Mouse (Mus musculus): ENCODE results near the gene Aplp2. TPM values are rescaled to one million over a fixed set of nuclear protein-coding genes. Genes with fewer than 3 reads are reported as not detected.

Aplp2 gene
- polyA plus RNA-seq, 1 experiment from 2014 or later, result 271 TPM

- H3K4me2 ChIP-seq, result no peak overlapping the region
- H3K27me3 ChIP-seq (ENCODE audit: control insufficient read depth, insufficient read depth, low read length), result no peaks in the 10 kb centered on the region
- no peak overlapping the region for H3K4me3 ChIP-seq (ENCODE audit: low read depth, low read length)
- 76% methylated on average over 8 of the region's 8 CpGs for WGBS (ENCODE audit: insufficient replicate concordance)
- ATAC-seq (replicated peaks; ENCODE audit: insufficient number of reproducible peaks, low FRiP score, low TSS enrichment), result no peak
- H3K9ac ChIP-seq (ENCODE audit: low read depth, low read length), result no peak overlapping the region
- peaks cover 3% of the 10 kb centered on the region; the same call in 1 of the 2 replicates for H3K4me1 ChIP-seq (ENCODE audit: control insufficient read depth, insufficient read depth, low read length)
- no peaks in the 10 kb centered on the region for H3K9me3 ChIP-seq (replicated peaks; ENCODE audit: control insufficient read depth, low read length)
- H3K36me3 ChIP-seq (ENCODE audit: control insufficient read depth, insufficient read depth, low read length), result no peaks in the 10 kb centered on the region
- H3K27ac ChIP-seq (ENCODE audit: low read depth, low read length), result no peak overlapping the region
These were observed 36.0 kb upstream of the Aplp2 start for GRCm38 (mm10) chr9:31247447-31248220.

GRCm38 (mm10) chr9:31246421-31246820, 34.8 kb upstream of the Aplp2 start:
- Histone ChIP-seq H3K36me3 (ENCODE audit: control insufficient read depth, insufficient read depth, low read length) (no peaks in the 10 kb centered on the region), H3K4me3 (ENCODE audit: low read depth, low read length) (no peak overlapping the region), H3K4me2 (no peak overlapping the region), H3K27me3 (ENCODE audit: control insufficient read depth, insufficient read depth, low read length) (no peaks in the 10 kb centered on the region), H3K27ac (ENCODE audit: low read depth, low read length) (no peak overlapping the region), H3K9me3 (replicated peaks; ENCODE audit: control insufficient read depth, low read length) (no peaks in the 10 kb centered on the region), H3K9ac (ENCODE audit: low read depth, low read length) (no peak overlapping the region), H3K4me1 (ENCODE audit: control insufficient read depth, insufficient read depth, low read length) (peaks cover 3% of the 10 kb centered on the region; the same call in 1 of the 2 replicates)
- no peak for ATAC-seq (replicated peaks; ENCODE audit: insufficient number of reproducible peaks, low FRiP score, low TSS enrichment)
- 55% methylated on average over 6 of the region's 6 CpGs for WGBS (ENCODE audit: insufficient replicate concordance)

- 86% methylated on average over 6 of the region's 6 CpGs for WGBS (ENCODE audit: insufficient replicate concordance)
- Histone ChIP-seq H3K27me3 (ENCODE audit: control insufficient read depth, insufficient read depth, low read length) (no peaks in the 10 kb centered on the region), H3K4me1 (ENCODE audit: control insufficient read depth, insufficient read depth, low read length) (peaks cover 10% of the 10 kb centered on the region; the same call in 1 of the 2 replicates), H3K4me2 (no peak overlapping the region), H3K4me3 (ENCODE audit: low read depth, low read length) (no peak overlapping the region), H3K36me3 (ENCODE audit: control insufficient read depth, insufficient read depth, low read length) (no peaks in the 10 kb centered on the region), H3K9ac (ENCODE audit: low read depth, low read length) (no peak overlapping the region), H3K9me3 (replicated peaks; ENCODE audit: control insufficient read depth, low read length) (no peaks in the 10 kb centered on the region), H3K27ac (ENCODE audit: low read depth, low read length) (no peak overlapping the region)
- ATAC-seq (replicated peaks; ENCODE audit: insufficient number of reproducible peaks, low FRiP score, low TSS enrichment), result no peak
These were observed 33.4 kb upstream of the Aplp2 start for GRCm38 (mm10) chr9:31245006-31245405.

- WGBS (ENCODE audit: insufficient replicate concordance), result 81% methylated on average over 5 of the region's 5 CpGs
- H3K4me2 ChIP-seq, result no peak overlapping the region
- ATAC-seq (replicated peaks; ENCODE audit: insufficient number of reproducible peaks, low FRiP score, low TSS enrichment), result no peak
These were observed 32.3 kb upstream of the Aplp2 start for GRCm38 (mm10) chr9:31243939-31244333.

GRCm38 (mm10) chr9:31243306-31243938, 31.8 kb upstream of the Aplp2 start:
- Histone ChIP-seq H3K9ac (ENCODE audit: low read depth, low read length) (no peak overlapping the region), H3K27me3 (ENCODE audit: control insufficient read depth, insufficient read depth, low read length) (no peaks in the 10 kb centered on the region), H3K9me3 (replicated peaks; ENCODE audit: control insufficient read depth, low read length) (no peaks in the 10 kb centered on the region), H3K36me3 (ENCODE audit: control insufficient read depth, insufficient read depth, low read length) (no peaks in the 10 kb centered on the region), H3K27ac (ENCODE audit: low read depth, low read length) (no peak overlapping the region), H3K4me3 (ENCODE audit: low read depth, low read length) (no peak overlapping the region), H3K4me2 (no peak overlapping the region), H3K4me1 (ENCODE audit: control insufficient read depth, insufficient read depth, low read length) (peaks cover 10% of the 10 kb centered on the region; the same call in 1 of the 2 replicates)
- WGBS (ENCODE audit: insufficient replicate concordance), result 69% methylated on average over 18 of the region's 18 CpGs
- no peak for ATAC-seq (replicated peaks; ENCODE audit: insufficient number of reproducible peaks, low FRiP score, low TSS enrichment)

More at GRCm38 (mm10) chr9:31243939-31244333, 32.3 kb upstream of the Aplp2 start:
- H3K4me3 ChIP-seq (ENCODE audit: low read depth, low read length), result no peak overlapping the region
- no peaks in the 10 kb centered on the region for H3K27me3 ChIP-seq (ENCODE audit: control insufficient read depth, insufficient read depth, low read length)
- peaks cover 10% of the 10 kb centered on the region; the same call in 1 of the 2 replicates for H3K4me1 ChIP-seq (ENCODE audit: control insufficient read depth, insufficient read depth, low read length)
- no peaks in the 10 kb centered on the region for H3K9me3 ChIP-seq (replicated peaks; ENCODE audit: control insufficient read depth, low read length)
- H3K36me3 ChIP-seq (ENCODE audit: control insufficient read depth, insufficient read depth, low read length), result no peaks in the 10 kb centered on the region
- H3K27ac ChIP-seq (ENCODE audit: low read depth, low read length), result no peak overlapping the region
- H3K9ac ChIP-seq (ENCODE audit: low read depth, low read length), result no peak overlapping the region

- 61% methylated on average over 7 of the region's 7 CpGs for WGBS (ENCODE audit: insufficient replicate concordance)
- Histone ChIP-seq H3K4me3 (ENCODE audit: low read depth, low read length) (no peak overlapping the region), H3K36me3 (ENCODE audit: control insufficient read depth, insufficient read depth, low read length) (no peaks in the 10 kb centered on the region), H3K27ac (ENCODE audit: low read depth, low read length) (no peak overlapping the region), H3K9ac (ENCODE audit: low read depth, low read length) (no peak overlapping the region), H3K9me3 (replicated peaks; ENCODE audit: control insufficient read depth, low read length) (no peaks in the 10 kb centered on the region), H3K4me2 (no peak overlapping the region), H3K27me3 (ENCODE audit: control insufficient read depth, insufficient read depth, low read length) (no peaks in the 10 kb centered on the region), H3K4me1 (ENCODE audit: control insufficient read depth, insufficient read depth, low read length) (peaks cover 7% of the 10 kb centered on the region; the same call in 1 of the 2 replicates)
- ATAC-seq (replicated peaks; ENCODE audit: insufficient number of reproducible peaks, low FRiP score, low TSS enrichment), result no peak
These were observed 29.6 kb upstream of the Aplp2 start for GRCm38 (mm10) chr9:31241208-31241699.

GRCm38 (mm10) chr9:31240522-31241207, 29.1 kb upstream of the Aplp2 start:
- H3K27ac ChIP-seq (ENCODE audit: low read depth, low read length), result no peak overlapping the region
- no peak overlapping the region for H3K9ac ChIP-seq (ENCODE audit: low read depth, low read length)
- WGBS (ENCODE audit: insufficient replicate concordance), result 64% methylated on average over 8 of the region's 8 CpGs
- H3K9me3 ChIP-seq (replicated peaks; ENCODE audit: control insufficient read depth, low read length), result no peaks in the 10 kb centered on the region
- peaks cover 7% of the 10 kb centered on the region; the same call in 1 of the 2 replicates for H3K4me1 ChIP-seq (ENCODE audit: control insufficient read depth, insufficient read depth, low read length)
- no peaks in the 10 kb centered on the region for H3K36me3 ChIP-seq (ENCODE audit: control insufficient read depth, insufficient read depth, low read length)
- no peak overlapping the region for H3K4me2 ChIP-seq
- no peaks in the 10 kb centered on the region for H3K27me3 ChIP-seq (ENCODE audit: control insufficient read depth, insufficient read depth, low read length)
- H3K4me3 ChIP-seq (ENCODE audit: low read depth, low read length), result no peak overlapping the region
- ATAC-seq (replicated peaks; ENCODE audit: insufficient number of reproducible peaks, low FRiP score, low TSS enrichment), result no peak

GRCm38 (mm10) chr9:31239551-31239950, 27.9 kb upstream of the Aplp2 start:
- no peak for ATAC-seq (replicated peaks; ENCODE audit: insufficient number of reproducible peaks, low FRiP score, low TSS enrichment)
- Histone ChIP-seq H3K27ac (ENCODE audit: low read depth, low read length) (no peak overlapping the region), H3K4me1 (ENCODE audit: control insufficient read depth, insufficient read depth, low read length) (peaks cover 7% of the 10 kb centered on the region; the same call in 1 of the 2 replicates), H3K9me3 (replicated peaks; ENCODE audit: control insufficient read depth, low read length) (no peaks in the 10 kb centered on the region), H3K27me3 (ENCODE audit: control insufficient read depth, insufficient read depth, low read length) (no peaks in the 10 kb centered on the region), H3K4me2 (no peak overlapping the region), H3K4me3 (ENCODE audit: low read depth, low read length) (no peak overlapping the region), H3K36me3 (ENCODE audit: control insufficient read depth, insufficient read depth, low read length) (no peaks in the 10 kb centered on the region), H3K9ac (ENCODE audit: low read depth, low read length) (no peak overlapping the region)
- WGBS (ENCODE audit: insufficient replicate concordance), result 98% methylated on average over 2 of the region's 2 CpGs

All from heart, embryonic 11.5 days (tissue).